Mouse (Mus musculus) lung, postnatal 0 days (tissue): ENCODE measurements around the gene Pard3. TPM values are rescaled to one million over a fixed set of nuclear protein-coding genes. Genes with fewer than 3 reads are reported as not detected.
"Not testable (repeated sequence)": the region's sequence is repeated elsewhere in the genome, so short reads cannot be mapped to it uniquely, and the experiment has no call there.

Source experiments
- ATAC-seq: fragments of 200-750 bp; cut with Nextera tagmentation; 2 replicates; pipeline ENCODE4 v1.8.0; 2017; ENCODE audit warnings: moderate library complexity
- DNase-seq: peaks from one replicate; pipeline ENCODE4 v3.0.0-alpha.2; 2016; ENCODE audit warnings: low spot score
- H3K27ac ChIP-seq: fragments of 300-500 bp; sonication (generic); 2 replicates; pipeline ENCODE4 v1.5.1; 2014; ENCODE audit warnings: antibody characterized with exemption, mild to moderate bottlenecking, low read length, mixed read lengths
- H3K27me3 ChIP-seq: fragments of 300-500 bp; sonication (generic); replicated peaks from 2 replicates; pipeline ENCODE4 v1.6.1; 2014; ENCODE audit warnings: low read length, mixed read lengths; ENCODE audit not compliant: insufficient read depth
- H3K36me3 ChIP-seq: fragments of 300-500 bp; sonication (generic); 2 replicates; pipeline ENCODE4 v1.6.1; 2014; ENCODE audit warnings: low read length, mixed read lengths; ENCODE audit not compliant: insufficient read depth
- H3K4me1 ChIP-seq: fragments of 300-500 bp; sonication (generic); 2 replicates; pipeline ENCODE4 v1.6.1; 2014; ENCODE audit warnings: antibody characterized with exemption, low read depth, low read length, mixed read lengths; ENCODE audit not compliant: insufficient read depth
- H3K4me2 ChIP-seq: fragments of 300-500 bp; sonication (generic); replicated peaks from 2 replicates; pipeline ENCODE4 v1.6.1; 2014; ENCODE audit warnings: low read depth, mild to moderate bottlenecking, low read length, moderate library complexity, mixed read lengths
- H3K4me3 ChIP-seq: fragments of 300-500 bp; sonication (generic); 2 replicates; pipeline ENCODE4 v1.5.1; 2014; ENCODE audit warnings: low read depth, low read length
- H3K9ac ChIP-seq: fragments of 300-500 bp; sonication (generic); replicated peaks from 2 replicates; pipeline ENCODE4 v1.6.1; 2014; ENCODE audit warnings: low read depth, mild to moderate bottlenecking
- H3K9me3 ChIP-seq: fragments of 300-500 bp; sonication (generic); 2 replicates; pipeline ENCODE4 v1.6.1; 2016; ENCODE audit warnings: low read length, mixed read lengths
- CTCF ChIP-seq: IDR thresholded peaks from 2 replicates; pipeline ENCODE4 v1.5.1; 2016; ENCODE audit warnings: antibody characterized with exemption, mild to moderate bottlenecking
- EP300 ChIP-seq: IDR thresholded peaks from 2 replicates; pipeline ENCODE4 v1.6.1; 2016; ENCODE audit warnings: antibody characterized with exemption, mild to moderate bottlenecking, control low read depth
- WGBS: fragments of 180-500 bp; shearing (Covaris S2); extraction: QIAGEN DNeasy Blood & Tissue Kit; methylation state at CpG from one replicate; pipeline ENCODE4 v1.1.7; 2014; 5-methylcytosine and 5-hydroxymethylcytosine counted together
- polyA plus RNA-seq: library from polyadenylated mRNA; unstranded; fragments of >200 nt; fragmentation: Nextera tagmentation; extraction: Ambion mirVana; gene quantifications from 2 replicates; pipeline ENCODE4 v1.2.1, GENCODE M21; 2015

Gene Pard3
- polyA plus RNA-seq, 1 experiment from 2014 or later: 13.2 TPM

DNA sequence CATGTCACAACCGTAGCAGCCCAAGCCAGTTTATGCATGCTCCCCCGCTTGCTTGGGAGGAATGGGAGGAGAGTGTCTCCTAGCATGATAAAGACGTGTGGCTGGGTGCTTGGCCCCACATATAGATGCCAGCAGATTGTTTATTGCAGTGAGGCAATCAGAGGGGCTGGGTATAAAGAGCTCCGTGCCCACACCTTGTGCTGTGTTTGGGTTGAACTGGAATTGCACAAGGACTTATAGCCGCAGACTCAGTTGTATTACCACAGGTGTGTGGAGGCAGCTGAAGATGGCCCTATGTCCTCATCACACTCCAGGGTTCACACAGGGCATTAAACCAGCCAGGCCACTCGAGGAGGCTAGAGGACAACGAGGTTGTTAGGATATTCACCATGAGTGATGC, 98.2 kb downstream of the Pard3 start:
- WGBS: 80% methylated on average over 7 of the region's 7 CpGs
- ATAC-seq: no peak

DNA sequence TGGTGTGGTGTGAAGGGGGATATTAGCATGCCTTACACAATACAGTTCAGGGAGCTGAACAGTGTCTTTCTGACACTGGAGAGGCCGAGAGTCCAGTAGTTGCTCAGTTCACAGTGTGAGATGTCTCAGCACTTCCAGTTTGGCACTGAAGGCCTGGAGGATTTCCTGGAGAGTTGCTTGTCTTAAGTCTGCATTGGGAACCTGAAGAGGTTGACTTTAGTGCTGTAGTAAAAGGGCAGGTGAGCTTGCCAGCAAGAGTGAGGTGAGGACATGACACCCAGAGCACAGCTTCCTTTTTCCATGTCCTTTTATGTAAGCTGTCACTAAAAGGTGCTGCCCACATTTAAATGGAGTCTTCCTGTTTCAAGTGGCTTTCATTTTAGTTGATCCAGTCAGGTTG, 99.1 kb downstream of the Pard3 start:
- DNase-seq (no peak), ATAC-seq (no peak)
- Histone ChIP-seq H3K9ac (no peak overlapping the region), H3K9me3 (no peaks in the 10 kb centered on the region), H3K4me3 (no peak overlapping the region), H3K36me3 (no peaks in the 10 kb centered on the region), H3K27me3 (no peaks in the 10 kb centered on the region), H3K27ac (no peak overlapping the region), H3K4me1 (no peaks in the 10 kb centered on the region; the same call in 1 of the 2 replicates), H3K4me2 (no peak overlapping the region)
- WGBS: 56% methylated on average over 1 of the region's 1 CpGs
- TF ChIP-seq EP300 (no peak), CTCF (no peak)

More for the DNA sequence above, 98.2 kb downstream of the Pard3 start:
- H3K4me1 ChIP-seq: no peaks in the 10 kb centered on the region; the same call in 1 of the 2 replicates
- no peak for DNase-seq
- H3K36me3 ChIP-seq: no peaks in the 10 kb centered on the region
- no peak overlapping the region for H3K4me2 ChIP-seq
- TF ChIP-seq EP300: no peak
- TF ChIP-seq CTCF: no peak
- no peaks in the 10 kb centered on the region for H3K9me3 ChIP-seq
- H3K9ac ChIP-seq: no peak overlapping the region
- no peak overlapping the region for H3K27ac ChIP-seq
- H3K4me3 ChIP-seq: no peak overlapping the region
- H3K27me3 ChIP-seq: no peaks in the 10 kb centered on the region

DNA sequence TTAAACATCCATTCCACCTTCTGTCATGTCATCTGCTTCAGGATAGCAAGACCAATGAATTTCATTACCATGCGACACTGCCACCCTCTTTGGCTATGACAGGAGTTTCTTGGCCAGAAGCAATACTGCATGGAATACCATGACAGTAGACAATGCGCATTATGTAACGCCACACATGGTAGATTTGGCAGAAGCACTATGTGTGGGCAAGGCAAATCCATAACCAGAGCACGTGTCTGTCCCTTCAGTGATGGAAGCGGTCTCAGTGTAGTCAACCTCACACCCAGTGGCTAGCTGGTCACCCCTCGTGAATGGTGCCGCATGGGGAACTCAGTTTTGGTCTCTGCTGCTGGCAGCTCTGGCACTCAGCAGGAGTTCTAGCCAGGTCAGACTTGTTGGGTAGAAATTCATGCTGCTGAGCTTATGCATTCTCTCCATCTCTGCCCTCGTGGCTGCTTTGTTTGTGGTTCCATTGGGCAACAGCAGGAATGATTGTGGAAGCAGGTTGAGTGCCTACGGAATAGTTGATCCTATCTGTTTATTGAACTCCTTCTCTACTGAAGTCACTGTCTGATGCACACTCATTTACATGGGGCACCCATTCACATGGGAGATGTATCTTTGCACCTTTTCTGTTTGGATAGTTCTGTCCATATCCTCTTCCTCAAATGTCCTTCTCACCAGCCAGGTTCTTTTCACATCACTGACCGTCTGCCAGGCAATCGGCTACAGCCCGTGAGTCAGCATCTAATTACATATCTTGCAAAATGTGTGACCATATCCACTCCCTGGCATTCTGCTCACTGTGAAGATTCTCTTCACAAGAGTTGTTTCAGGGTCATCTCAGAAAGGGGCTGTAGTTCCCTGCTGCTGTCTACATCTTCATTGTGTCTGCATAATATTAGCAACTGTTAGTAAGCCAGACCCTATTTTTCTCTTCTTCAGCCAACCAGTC, 100.9 kb downstream of the Pard3 start:
- H3K27ac ChIP-seq: no peak overlapping the region
- WGBS: 92% methylated on average over 12 of the region's 12 CpGs
- H3K4me2 ChIP-seq: no peak overlapping the region
- no peak for TF ChIP-seq EP300
- no peak for TF ChIP-seq CTCF
- no peaks in the 10 kb centered on the region; the same call in 1 of the 2 replicates for H3K4me1 ChIP-seq
- ATAC-seq (no peak), DNase-seq (no peak)
- no peaks in the 10 kb centered on the region for H3K27me3 ChIP-seq
- H3K9me3 ChIP-seq: no peaks in the 10 kb centered on the region
- H3K36me3 ChIP-seq: no peaks in the 10 kb centered on the region
- H3K4me3 ChIP-seq: no peak overlapping the region
- H3K9ac ChIP-seq: no peak overlapping the region

DNA sequence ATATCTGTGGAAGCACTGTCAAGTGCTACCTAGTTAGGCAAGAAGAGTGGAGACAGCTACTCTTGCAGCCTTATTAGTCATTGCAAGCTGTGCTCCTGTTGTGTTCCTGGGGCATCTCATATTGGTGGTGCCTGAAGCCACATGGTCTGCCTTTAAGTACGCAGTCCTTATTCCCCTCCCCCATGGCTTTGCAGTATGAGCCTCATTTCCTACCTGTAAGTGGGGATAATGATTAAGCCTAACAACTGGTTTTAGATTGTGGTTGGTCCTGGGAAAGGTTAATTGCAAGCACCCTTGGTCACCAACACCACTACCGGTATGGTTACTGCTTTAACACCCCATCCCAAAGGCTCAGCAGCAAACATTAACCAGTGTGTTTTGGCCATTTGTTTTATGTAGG, 104.8 kb downstream of the Pard3 start:
- H3K4me3 ChIP-seq: no peak overlapping the region
- 0 out of 2 replicates have a peak, but pooled peaks cover 7% of the 10 kb centered on the region for H3K4me1 ChIP-seq
- H3K9me3 ChIP-seq: no peaks in the 10 kb centered on the region
- H3K9ac ChIP-seq: no peak overlapping the region
- TF ChIP-seq EP300 (no peak), CTCF (no peak)
- no peak for DNase-seq
- no peak for ATAC-seq
- H3K27me3 ChIP-seq: no peaks in the 10 kb centered on the region
- H3K4me2 ChIP-seq: no peak overlapping the region
- no peak overlapping the region for H3K27ac ChIP-seq
- no peaks in the 10 kb centered on the region for H3K36me3 ChIP-seq
- WGBS: 63% methylated on average over 2 of the region's 2 CpGs

DNA sequence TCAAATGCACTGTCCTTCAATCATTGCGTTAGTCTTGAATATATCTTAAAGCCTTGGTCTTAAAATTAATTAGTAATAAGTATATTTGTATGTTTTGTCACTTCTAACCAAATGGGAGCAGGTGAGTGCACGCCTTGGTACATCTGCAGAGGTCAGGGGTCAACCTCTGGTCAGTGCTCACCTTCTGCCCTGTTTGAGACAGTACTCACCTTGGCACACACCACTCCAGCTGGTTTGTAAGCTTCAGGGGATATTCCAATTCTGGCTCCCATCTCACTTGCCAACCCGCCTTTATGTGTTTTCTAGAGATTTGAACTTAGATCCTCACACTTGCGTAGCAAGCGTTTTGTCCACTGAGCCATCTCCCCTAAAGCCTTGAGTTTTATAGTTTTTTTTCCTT, 105.7 kb downstream of the Pard3 start:
- H3K9ac ChIP-seq: no peak overlapping the region
- no peaks in the 10 kb centered on the region for H3K27me3 ChIP-seq
- 0 out of 2 replicates have a peak, but pooled peaks cover 7% of the 10 kb centered on the region for H3K4me1 ChIP-seq
- no peak overlapping the region for H3K4me2 ChIP-seq
- ATAC-seq: no peak
- no peak overlapping the region for H3K4me3 ChIP-seq
- TF ChIP-seq EP300 (no peak), CTCF (no peak)
- no peak for DNase-seq
- WGBS: 96% methylated on average over 5 of the region's 5 CpGs
- H3K9me3 ChIP-seq: no peaks in the 10 kb centered on the region
- no peaks in the 10 kb centered on the region for H3K36me3 ChIP-seq
- no peak overlapping the region for H3K27ac ChIP-seq

DNA sequence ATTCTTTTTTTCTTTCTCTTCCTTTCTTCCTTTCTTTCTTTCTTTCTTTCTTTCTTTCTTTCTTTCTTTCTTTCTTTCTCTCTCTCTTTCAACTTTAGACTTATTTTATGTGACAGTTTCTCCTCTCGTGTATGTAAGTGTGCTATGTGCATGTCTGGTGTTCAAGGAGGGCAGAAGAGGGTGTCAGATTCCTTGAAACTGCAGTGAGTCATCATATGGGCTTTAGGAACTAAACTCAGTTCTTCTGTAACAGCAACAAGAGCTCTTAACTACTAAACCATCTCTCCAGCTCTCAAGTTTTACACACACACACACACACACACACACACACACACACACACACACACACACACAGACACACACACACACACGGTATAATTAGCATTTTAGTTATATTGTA, 106.7 kb downstream of the Pard3 start:
- not testable (repeated sequence) for H3K27ac ChIP-seq, H3K27me3 ChIP-seq, H3K4me1 ChIP-seq, H3K9ac ChIP-seq, H3K36me3 ChIP-seq, H3K4me2 ChIP-seq, H3K4me3 ChIP-seq, H3K9me3 ChIP-seq
- WGBS: 40% methylated on average over 2 of the region's 2 CpGs
- peak; percentile 64 for DNase-seq
- ATAC-seq: peak; percentile 72
